Mouse (Mus musculus) heart, embryonic 16.5 days (tissue): ENCODE measurements around the gene Tmcc3. TPM values are rescaled to one million over a fixed set of nuclear protein-coding genes. Genes with fewer than 3 reads are reported as not detected.

Source experiments
- ATAC-seq: fragments of 200-750 bp; cut with Nextera tagmentation; replicated peaks from 2 replicates; pipeline ENCODE4 v1.8.0; 2017; ENCODE audit warnings: moderate number of reproducible peaks; ENCODE audit not compliant: insufficient read depth, low FRiP score; ENCODE audit errors: extremely low read depth
- H3K27ac ChIP-seq: fragments of 300-500 bp; sonication (generic); 2 replicates; pipeline ENCODE4 v1.5.1; 2014; ENCODE audit warnings: mild to moderate bottlenecking, low read length, control low read depth, moderate library complexity
- H3K27me3 ChIP-seq: fragments of 300-500 bp; sonication (generic); 2 replicates; pipeline ENCODE4 v1.6.1; 2014; ENCODE audit warnings: low read length, mixed read lengths; ENCODE audit not compliant: control insufficient read depth, insufficient read depth
- H3K36me3 ChIP-seq: fragments of 300-500 bp; sonication (generic); 2 replicates; pipeline ENCODE4 v1.6.1; 2014; ENCODE audit not compliant: control insufficient read depth, insufficient read depth
- H3K4me1 ChIP-seq: fragments of 300-500 bp; sonication (generic); 2 replicates; pipeline ENCODE4 v1.6.1; 2014; ENCODE audit warnings: low read length, mixed read lengths; ENCODE audit not compliant: control insufficient read depth, insufficient read depth
- H3K4me2 ChIP-seq: fragments of 300-500 bp; sonication (generic); 2 replicates; pipeline ENCODE4 v1.6.1; 2014; ENCODE audit warnings: low read depth, mild to moderate bottlenecking, control low read depth, low read length
- H3K4me3 ChIP-seq: fragments of 300-500 bp; sonication (generic); 2 replicates; pipeline ENCODE4 v1.5.1; 2014; ENCODE audit warnings: mild to moderate bottlenecking, control low read depth, low read length
- H3K9ac ChIP-seq: fragments of 300-500 bp; sonication (generic); 2 replicates; pipeline ENCODE4 v1.6.1; 2014; ENCODE audit warnings: low read length, control low read depth
- H3K9me3 ChIP-seq: fragments of 300-500 bp; sonication (generic); replicated peaks from 2 replicates; pipeline ENCODE4 v1.6.1; 2016; ENCODE audit warnings: low read length; ENCODE audit not compliant: control insufficient read depth
- WGBS: fragments of 180-500 bp; shearing (Covaris S2); extraction: QIAGEN DNeasy Blood & Tissue Kit; methylation state at CpG from one replicate; pipeline ENCODE4 v1.1.7; 2014; 5-methylcytosine and 5-hydroxymethylcytosine counted together
- polyA plus RNA-seq: library from polyadenylated mRNA; unstranded; fragments of >200 nt; fragmentation: Nextera tagmentation; extraction: Ambion mirVana; gene quantifications from 2 replicates; pipeline ENCODE4 v1.2.1, GENCODE M21; 2015

Tmcc3 gene
- polyA plus RNA-seq, 1 experiment from 2014 or later, result 11.4 TPM

- Histone ChIP-seq H3K9me3 (no peaks in the 10 kb centered on the region), H3K4me2 (no peak overlapping the region), H3K27ac (peak overlapping the region; percentile 81), H3K27me3 (no peaks in the 10 kb centered on the region), H3K9ac (no peak overlapping the region), H3K4me3 (no peak overlapping the region), H3K4me1 (peaks cover 17% of the 10 kb centered on the region), H3K36me3 (no peaks in the 10 kb centered on the region)
- 65% methylated on average over 21 of the region's 21 CpGs for WGBS
- ATAC-seq, result no peak
These were observed 254.6 kb downstream of the Tmcc3 start for GRCm38 (mm10) chr10:94566222-94566868.

DNA sequence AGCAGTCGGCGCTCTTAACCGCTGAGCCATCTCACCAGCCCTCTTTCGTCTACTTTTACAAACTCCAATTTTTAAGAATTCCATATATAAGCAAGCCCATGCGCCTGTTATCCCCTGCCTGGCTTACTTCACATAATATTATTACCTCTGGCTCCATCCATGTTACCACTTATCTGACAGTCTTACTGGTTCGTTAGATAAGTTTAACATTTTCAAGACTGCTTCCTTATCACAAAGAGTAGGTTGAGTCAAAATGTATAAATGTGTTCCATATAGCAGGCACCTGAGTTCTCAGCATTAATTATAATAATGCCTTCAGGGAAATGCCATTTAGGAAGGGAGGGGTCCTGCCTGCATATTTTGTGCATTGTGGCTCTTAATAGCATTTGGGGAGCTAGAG is 255.5 kb downstream of the Tmcc3 start:
- Histone ChIP-seq H3K36me3 (no peaks in the 10 kb centered on the region), H3K4me2 (no peak overlapping the region), H3K4me1 (peaks cover 13% of the 10 kb centered on the region), H3K9ac (no peak overlapping the region), H3K27ac (no peak overlapping the region), H3K27me3 (no peaks in the 10 kb centered on the region), H3K9me3 (no peaks in the 10 kb centered on the region), H3K4me3 (no peak overlapping the region)
- ATAC-seq, result no peak
- 83% methylated on average over 6 of the region's 6 CpGs for WGBS

DNA sequence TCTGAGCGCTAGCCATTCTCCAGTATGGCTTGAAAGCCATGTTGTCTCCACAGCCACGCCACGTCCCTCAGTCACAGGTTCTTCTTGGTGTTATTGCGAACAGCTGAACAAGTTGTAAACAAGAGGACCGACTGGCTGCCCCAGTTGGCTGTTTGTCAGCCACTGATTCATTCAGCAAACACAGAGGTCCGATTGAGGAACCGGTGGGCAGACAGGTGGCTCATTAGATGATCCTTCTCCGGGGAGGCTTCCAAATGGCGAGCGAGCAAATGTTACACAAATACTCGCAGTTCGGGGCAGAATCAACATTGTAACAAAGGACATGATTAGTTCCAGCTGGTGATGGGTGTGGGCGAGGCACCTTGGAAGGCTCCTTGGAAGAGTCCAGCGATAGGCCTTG is 256.2 kb downstream of the Tmcc3 start:
- Histone ChIP-seq H3K4me3 (no peak overlapping the region), H3K9ac (no peak overlapping the region), H3K27ac (no peak overlapping the region), H3K4me1 (peaks cover 17% of the 10 kb centered on the region), H3K4me2 (no peak overlapping the region), H3K27me3 (no peaks in the 10 kb centered on the region), H3K9me3 (no peaks in the 10 kb centered on the region), H3K36me3 (no peaks in the 10 kb centered on the region)
- WGBS, result 81% methylated on average over 14 of the region's 14 CpGs
- ATAC-seq, result no peak

GRCm38 (mm10) chr10:94568867-94569266 is 257.1 kb downstream of the Tmcc3 start:
- Histone ChIP-seq H3K9me3 (no peaks in the 10 kb centered on the region), H3K9ac (no peak overlapping the region), H3K27ac (no peak overlapping the region), H3K36me3 (no peaks in the 10 kb centered on the region), H3K4me3 (no peak overlapping the region), H3K4me2 (no peak overlapping the region), H3K4me1 (peaks cover 20% of the 10 kb centered on the region), H3K27me3 (no peaks in the 10 kb centered on the region)
- no peak for ATAC-seq
- WGBS, result 80% methylated on average over 7 of the region's 7 CpGs

- Histone ChIP-seq H3K4me2 (no peak overlapping the region), H3K4me1 (peaks cover 21% of the 10 kb centered on the region), H3K9me3 (no peaks in the 10 kb centered on the region), H3K4me3 (no peak overlapping the region), H3K27ac (no peak overlapping the region), H3K36me3 (no peaks in the 10 kb centered on the region), H3K9ac (no peak overlapping the region), H3K27me3 (no peaks in the 10 kb centered on the region)
- WGBS, result 60% methylated on average over 7 of the region's 7 CpGs
- no peak for ATAC-seq
These were observed 258.0 kb downstream of the Tmcc3 start for GRCm38 (mm10) chr10:94569731-94570130.

DNA sequence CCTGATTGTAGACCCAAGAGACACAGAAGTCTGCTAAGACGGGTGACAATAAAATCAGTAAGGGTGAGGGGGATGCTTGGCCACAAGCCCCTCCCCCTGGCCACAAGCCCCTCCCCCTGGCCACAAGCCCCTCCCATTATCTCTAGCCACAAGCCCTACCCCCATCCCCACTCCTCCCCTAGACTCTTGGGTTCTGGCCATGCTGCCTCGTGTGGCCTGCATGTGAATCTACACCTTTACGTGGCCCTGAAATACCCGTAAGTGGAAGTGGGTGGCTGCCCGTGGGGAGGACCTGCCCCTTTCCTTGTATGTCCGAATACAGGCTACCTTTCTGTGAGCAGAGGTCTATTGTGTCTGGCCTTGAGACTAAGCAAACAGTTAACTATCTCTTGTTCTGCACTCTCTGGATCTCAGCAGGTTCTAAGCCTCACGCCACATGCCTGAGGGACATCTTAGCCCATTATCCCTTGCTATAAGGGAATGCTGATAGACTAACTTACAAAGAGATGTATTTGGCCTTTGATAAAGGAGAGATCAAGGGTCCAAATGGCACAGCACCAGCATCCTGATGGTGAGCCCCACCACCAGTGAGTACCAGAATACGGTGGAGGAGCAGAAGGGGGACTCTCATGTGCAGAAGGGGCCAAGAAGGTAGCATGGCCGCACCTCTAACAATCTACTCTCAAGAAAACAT is 260.3 kb downstream of the Tmcc3 start:
- Histone ChIP-seq H3K4me1 (peaks cover 23% of the 10 kb centered on the region), H3K36me3 (no peaks in the 10 kb centered on the region), H3K4me2 (no peak overlapping the region), H3K4me3 (no peak overlapping the region), H3K27ac (no peak overlapping the region), H3K9me3 (no peaks in the 10 kb centered on the region), H3K9ac (no peak overlapping the region), H3K27me3 (no peaks in the 10 kb centered on the region)
- no peak for ATAC-seq
- WGBS, result 85% methylated on average over 9 of the region's 9 CpGs

DNA sequence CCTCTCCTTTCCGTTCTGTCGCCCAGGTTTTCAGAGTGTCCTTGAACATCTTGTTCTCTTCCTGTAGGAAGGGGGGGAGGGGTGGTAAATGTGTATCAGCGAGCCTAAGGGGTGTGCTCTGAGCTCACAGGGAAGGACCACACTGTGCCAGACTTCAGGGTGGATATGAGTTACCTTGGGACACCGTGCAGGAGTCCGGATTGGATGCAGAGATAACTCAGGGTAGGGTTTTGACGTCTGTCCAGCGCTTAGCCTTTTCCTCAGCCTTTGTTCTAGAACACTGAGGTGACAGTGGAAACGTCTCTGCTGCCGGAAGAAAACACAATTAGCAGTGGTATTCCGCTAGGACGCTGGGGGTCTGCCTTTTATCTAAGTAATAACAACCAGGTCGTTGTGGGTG is 261.0 kb downstream of the Tmcc3 start:
- H3K36me3 ChIP-seq, result no peaks in the 10 kb centered on the region
- H3K4me2 ChIP-seq, result no peak overlapping the region
- H3K9me3 ChIP-seq, result no peaks in the 10 kb centered on the region
- no peak for ATAC-seq
- H3K9ac ChIP-seq, result no peak overlapping the region
- WGBS, result 35% methylated on average over 12 of the region's 12 CpGs
- no peaks in the 10 kb centered on the region for H3K27me3 ChIP-seq
- peaks cover 23% of the 10 kb centered on the region for H3K4me1 ChIP-seq
- H3K4me3 ChIP-seq, result no peak overlapping the region
- H3K27ac ChIP-seq, result 0 out of 2 replicates have a peak overlapping the region, but pooled peaks have one; percentile 19

DNA sequence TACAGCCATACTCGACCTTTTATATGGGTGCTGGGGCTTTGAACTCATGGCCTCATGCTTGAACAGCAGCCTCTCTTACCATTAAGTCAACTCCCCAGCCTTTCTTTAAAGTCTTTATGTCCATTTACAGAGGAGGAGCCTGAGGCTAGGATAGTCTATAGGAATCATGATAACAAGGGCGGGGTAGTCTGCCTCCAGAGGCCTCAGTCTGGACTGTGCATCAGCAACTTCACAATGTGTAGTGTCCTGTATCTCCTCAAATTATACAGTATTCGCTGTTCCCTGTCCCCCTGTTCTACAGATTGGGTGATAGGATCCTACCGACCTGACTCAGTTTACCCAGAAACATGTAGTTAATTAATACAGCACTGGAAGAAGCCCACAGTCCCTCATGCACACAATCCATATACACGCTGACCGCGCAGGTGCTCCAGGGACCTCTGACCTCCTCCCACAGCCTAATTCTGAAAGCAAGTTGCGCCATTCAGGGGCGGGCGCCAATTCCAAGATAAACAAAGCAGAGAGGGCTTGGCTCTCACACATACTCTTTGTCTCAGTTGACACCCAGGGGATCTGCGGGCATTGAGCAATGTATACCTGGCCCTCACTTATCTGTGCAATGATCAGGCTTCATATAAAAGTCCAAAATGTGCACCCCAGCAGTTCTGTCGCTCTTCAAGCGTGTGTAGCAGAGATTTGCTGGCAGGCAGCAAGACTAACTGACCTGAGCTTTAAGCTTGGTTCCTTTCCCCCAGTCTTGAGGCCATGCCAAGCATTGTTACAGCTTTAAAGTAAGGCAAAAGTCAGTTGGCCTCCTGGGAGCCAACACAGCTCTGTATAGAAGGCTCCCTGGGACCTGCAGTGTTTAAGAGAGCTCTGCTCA is 262.9 kb downstream of the Tmcc3 start:
- Histone ChIP-seq H3K27ac (peak overlapping the region; percentile 44), H3K4me3 (no peak overlapping the region), H3K9ac (no peak overlapping the region), H3K36me3 (0 out of 2 replicates have a peak, but pooled peaks cover 2% of the 10 kb centered on the region), H3K27me3 (no peaks in the 10 kb centered on the region), H3K4me1 (peaks cover 23% of the 10 kb centered on the region), H3K9me3 (no peaks in the 10 kb centered on the region), H3K4me2 (no peak overlapping the region)
- WGBS, result 73% methylated on average over 13 of the region's 13 CpGs
- 0 out of 2 replicates have a peak, but pooled peaks have one; percentile 28 for ATAC-seq
